Mouse (Mus musculus) left cerebral cortex, postnatal 10 days (tissue): Measurements from ENCODE around the gene Prrxl1. TPM values are rescaled to one million over a fixed set of nuclear protein-coding genes. Genes with fewer than 3 reads are reported as not detected.

Experiments used
- DNase-seq, 2 experiments: peaks; one replicate each; pipeline ENCODE4 v3.0.0; 2021 to 2022; ENCODE audit warnings: low spot score in 2 of 2, mixed read lengths in 1 of 2; ENCODE audit errors: extremely low spot score in 1 of 2
- intact Hi-C: fragments of 180-260 bp; cut with DNase I; formaldehyde crosslinking; loops from one replicate; pipeline ENCODE4 v1.15.1; 2025
- total RNA-seq, 2 experiments: library from RNA; stranded (reverse); gene quantifications; 2 replicates each; pipeline ENCODE4 v1.2.3; 2021

Prrxl1 gene
- total RNA-seq, 2 experiments from 2014 or later: not detected

GRCm38 (mm10) chr14:32696344-32696743 is 97.1 kb downstream of the Prrxl1 start:
- no peak for DNase-seq
- intact Hi-C loops: no loop called here

- no peak for DNase-seq
Observed at GRCm38 (mm10) chr14:32697774-32698173, 98.6 kb downstream of the Prrxl1 start.

GRCm38 (mm10) chr14:32698556-32698955 is 99.3 kb downstream of the Prrxl1 start:
- DNase-seq: no peak
- intact Hi-C loops: no loop called here

More at GRCm38 (mm10) chr14:32697774-32698173, 98.6 kb downstream of the Prrxl1 start:
- intact Hi-C loops: no loop called here

Other genes starting within 250 kb of the Prrxl1 start
- not detected for gene 1700024G13Rik, start 211.0 kb upstream of the Prrxl1 start, total RNA-seq
- 1 to 10 TPM; 1.1 to 1.9 TPM for gene Slc18a3, start 134.6 kb upstream of the Prrxl1 start, total RNA-seq
- gene Chat, start 133.4 kb upstream of the Prrxl1 start, total RNA-seq: 1 to 10 TPM in 1 of 2 experiments, under 1 TPM in 1; 0.63 to 1.1 TPM
- 10 to 100 TPM; 16.7 to 18.9 TPM for gene Ercc6, start 85.9 kb upstream of the Prrxl1 start, total RNA-seq
- gene 3425401B19Rik, start 85.9 kb downstream of the Prrxl1 start, total RNA-seq: under 1 TPM in 1 of 2 experiments, not detected in 1; 0.11 TPM
- under 1 TPM; 0.24 to 0.47 TPM for gene Tmem273, start 186.6 kb downstream of the Prrxl1 start, total RNA-seq
- gene Fam170b, start 234.6 kb downstream of the Prrxl1 start, total RNA-seq: not detected